Mouse (Mus musculus) midbrain, embryonic 14.5 days (tissue): ENCODE results near the gene Papola. TPM values are rescaled to one million over a fixed set of nuclear protein-coding genes. Genes with fewer than 3 reads are reported as not detected.

Source experiments
- ATAC-seq: fragments of 200-750 bp; cut with Nextera tagmentation; 2 replicates; pipeline ENCODE4 v1.8.0; 2017; ENCODE audit warnings: moderate number of reproducible peaks, moderate library complexity; ENCODE audit not compliant: low FRiP score, low TSS enrichment
- DNase-seq: peaks from one replicate; pipeline ENCODE4 v3.0.0-alpha.2; 2015
- H3K27ac ChIP-seq: fragments of 300-500 bp; sonication (generic); replicated peaks from 2 replicates; pipeline ENCODE4 v1.5.1; 2014; ENCODE audit warnings: mild to moderate bottlenecking, low read depth, low read length, moderate library complexity
- H3K27me3 ChIP-seq: fragments of 300-500 bp; sonication (generic); 2 replicates; pipeline ENCODE4 v1.6.1; 2014; ENCODE audit warnings: low read length, control low read depth, mixed read lengths; ENCODE audit not compliant: control insufficient read depth, insufficient read depth
- H3K36me3 ChIP-seq: fragments of 300-500 bp; sonication (generic); 2 replicates; pipeline ENCODE4 v1.6.1; 2014; ENCODE audit warnings: low read length, control low read depth; ENCODE audit not compliant: control insufficient read depth, insufficient read depth
- H3K4me1 ChIP-seq: fragments of 300-500 bp; sonication (generic); 2 replicates; pipeline ENCODE4 v1.6.1; 2014; ENCODE audit warnings: mild to moderate bottlenecking, antibody characterized with exemption, low read length, control low read depth; ENCODE audit not compliant: control insufficient read depth, insufficient read depth
- H3K4me2 ChIP-seq: fragments of 300-500 bp; sonication (generic); 2 replicates; pipeline ENCODE4 v1.6.1; 2014; ENCODE audit warnings: mild to moderate bottlenecking, low read length, moderate library complexity
- H3K4me3 ChIP-seq: fragments of 300-500 bp; sonication (generic); replicated peaks from 2 replicates; pipeline ENCODE4 v1.5.1; 2014; ENCODE audit warnings: low read depth, low read length
- H3K9ac ChIP-seq: fragments of 300-500 bp; sonication (generic); replicated peaks from 2 replicates; pipeline ENCODE4 v1.6.1; 2014; ENCODE audit warnings: mild to moderate bottlenecking, low read length, moderate library complexity
- H3K9me3 ChIP-seq: fragments of 300-500 bp; sonication (generic); 2 replicates; pipeline ENCODE4 v1.6.1; 2016; ENCODE audit warnings: low read length, control low read depth, mixed read lengths; ENCODE audit not compliant: control insufficient read depth
- WGBS: fragments of 180-500 bp; shearing (Covaris S2); extraction: QIAGEN DNeasy Blood & Tissue Kit; methylation state at CpG from one replicate; pipeline ENCODE4 v1.1.7; 2014; 5-methylcytosine and 5-hydroxymethylcytosine counted together
- polyA plus RNA-seq: library from polyadenylated mRNA; unstranded; fragments of >200 nt; fragmentation: Nextera tagmentation; extraction: Ambion mirVana; gene quantifications from 2 replicates; pipeline ENCODE4 v1.2.1, GENCODE M21; 2014

The Papola gene
- 148 and 169 TPM in 2 replicates for polyA plus RNA-seq

DNA sequence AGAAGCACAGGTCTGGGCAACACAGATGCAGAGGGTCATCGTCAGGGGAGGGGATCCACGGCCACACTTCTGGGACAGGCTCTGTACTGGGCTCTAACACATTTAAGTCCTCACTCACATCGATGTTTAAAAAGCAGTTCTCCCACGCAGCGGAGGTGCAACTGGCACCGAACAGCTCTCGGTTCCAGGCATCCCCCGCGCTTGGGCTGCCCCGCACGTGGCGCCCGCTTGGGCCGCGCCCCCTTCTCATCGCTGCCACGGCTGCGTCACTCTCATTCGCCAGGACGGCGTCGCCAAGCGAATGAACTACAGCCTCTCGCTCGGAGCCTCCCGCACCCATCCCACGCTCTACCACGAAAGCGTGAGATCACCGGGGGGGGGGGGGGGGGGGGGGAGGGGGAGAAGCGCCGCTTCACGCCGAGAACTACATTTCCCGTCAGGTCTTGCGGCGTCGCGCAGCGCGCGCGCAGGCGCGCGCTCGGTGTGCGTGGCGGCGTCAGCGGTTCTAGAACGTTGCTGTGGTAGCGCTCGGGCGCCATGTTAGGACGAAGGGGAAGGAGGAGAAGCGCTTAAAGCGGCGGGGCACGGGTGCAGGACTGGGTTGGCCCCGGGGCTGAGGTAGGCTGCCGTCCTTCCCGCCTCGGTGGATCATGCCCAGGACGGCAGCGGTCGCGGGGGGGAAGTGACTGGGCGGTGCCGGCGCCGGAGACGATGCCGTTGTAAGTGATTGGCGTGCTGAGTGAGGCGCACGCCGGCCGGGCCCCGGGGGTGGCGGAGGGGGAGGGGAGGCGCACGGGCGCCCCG, at the start of gene Papola:
Gene Papola (plus strand): TSS at position 499 of the 804 bp plus-strand sequence.
- DNase-seq, result peak; percentile 97
- Histone ChIP-seq H3K9ac (peak within 1 kb of the TSS; percentile 83), H3K27me3 (no peaks in the 10 kb centered on the region), H3K4me3 (peak within 1 kb of the TSS; percentile 82), H3K9me3 (no peaks in the 10 kb centered on the region), H3K4me2 (peak within 1 kb of the TSS; percentile 59), H3K27ac (peak within 1 kb of the TSS; percentile 95), H3K36me3 (no peaks in the 10 kb centered on the region), H3K4me1 (peaks cover 11% of the 10 kb centered on the region)
- peak; percentile 94 for ATAC-seq
- under 1% methylated on average over 79 of the region's 85 CpGs for WGBS

DNA sequence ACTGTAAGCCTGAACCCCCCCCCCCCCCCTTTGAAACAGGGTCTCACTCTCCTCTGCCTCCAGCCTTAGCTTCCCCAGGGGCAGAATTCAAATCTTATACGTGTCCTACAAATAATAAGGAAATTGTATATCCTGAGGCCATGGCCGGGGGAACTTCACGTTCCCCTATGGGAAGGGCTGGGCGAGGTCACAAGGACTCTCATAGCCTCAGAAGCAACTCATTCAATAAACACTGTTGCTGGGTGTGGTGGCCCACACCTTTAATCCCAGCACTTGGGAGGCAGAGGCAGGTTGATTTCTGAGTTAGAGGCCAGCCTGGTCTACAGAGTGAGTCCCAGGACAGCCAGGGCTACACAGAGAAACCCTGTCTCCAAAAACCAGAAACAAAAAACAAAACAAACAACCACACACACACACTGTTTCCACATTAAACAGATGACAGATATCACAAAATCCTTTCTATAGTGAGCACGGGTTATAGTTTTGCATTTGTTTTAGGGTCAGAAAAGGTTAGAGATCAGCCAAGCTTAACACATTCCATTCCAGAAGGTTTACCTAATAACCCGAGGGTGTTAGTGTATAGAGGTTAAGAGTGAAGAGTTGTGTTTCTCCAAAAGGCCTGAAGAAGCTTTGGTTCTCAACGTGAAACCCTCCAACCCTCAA, 49.1 kb upstream of the Papola start:
- Histone ChIP-seq H3K4me3 (no peak overlapping the region), H3K27ac (no peak overlapping the region), H3K36me3 (no peaks in the 10 kb centered on the region), H3K4me2 (no peak overlapping the region), H3K9ac (no peak overlapping the region), H3K9me3 (no peaks in the 10 kb centered on the region), H3K4me1 (no peaks in the 10 kb centered on the region), H3K27me3 (no peaks in the 10 kb centered on the region)
- no peak for DNase-seq
- ATAC-seq, result no peak
- 78% methylated on average over 7 of the region's 7 CpGs for WGBS

DNA sequence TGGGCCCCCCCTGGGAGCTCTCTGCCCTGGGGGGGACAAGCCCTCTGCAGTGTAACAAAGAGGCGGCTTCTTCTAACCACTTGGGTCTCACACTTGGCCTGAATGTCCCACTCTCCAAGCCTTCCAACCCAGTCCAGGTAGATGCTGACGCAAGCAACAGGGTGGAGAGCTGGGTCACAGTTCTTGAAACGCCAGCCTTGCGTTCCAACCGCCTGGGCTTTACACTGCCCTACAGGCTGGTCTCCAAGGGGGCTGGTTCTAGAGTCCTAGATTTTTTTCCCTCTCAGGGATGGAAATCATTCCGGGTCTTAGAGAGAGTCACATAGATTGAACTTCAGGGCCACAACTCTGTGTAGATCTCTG, 48.6 kb upstream of the Papola start:
- Histone ChIP-seq H3K36me3 (no peaks in the 10 kb centered on the region), H3K9ac (no peak overlapping the region), H3K4me1 (no peaks in the 10 kb centered on the region), H3K4me2 (no peak overlapping the region), H3K4me3 (no peak overlapping the region), H3K27ac (no peak overlapping the region), H3K9me3 (no peaks in the 10 kb centered on the region), H3K27me3 (no peaks in the 10 kb centered on the region)
- 92% methylated on average over 6 of the region's 6 CpGs for WGBS
- no peak for DNase-seq
- no peak for ATAC-seq

DNA sequence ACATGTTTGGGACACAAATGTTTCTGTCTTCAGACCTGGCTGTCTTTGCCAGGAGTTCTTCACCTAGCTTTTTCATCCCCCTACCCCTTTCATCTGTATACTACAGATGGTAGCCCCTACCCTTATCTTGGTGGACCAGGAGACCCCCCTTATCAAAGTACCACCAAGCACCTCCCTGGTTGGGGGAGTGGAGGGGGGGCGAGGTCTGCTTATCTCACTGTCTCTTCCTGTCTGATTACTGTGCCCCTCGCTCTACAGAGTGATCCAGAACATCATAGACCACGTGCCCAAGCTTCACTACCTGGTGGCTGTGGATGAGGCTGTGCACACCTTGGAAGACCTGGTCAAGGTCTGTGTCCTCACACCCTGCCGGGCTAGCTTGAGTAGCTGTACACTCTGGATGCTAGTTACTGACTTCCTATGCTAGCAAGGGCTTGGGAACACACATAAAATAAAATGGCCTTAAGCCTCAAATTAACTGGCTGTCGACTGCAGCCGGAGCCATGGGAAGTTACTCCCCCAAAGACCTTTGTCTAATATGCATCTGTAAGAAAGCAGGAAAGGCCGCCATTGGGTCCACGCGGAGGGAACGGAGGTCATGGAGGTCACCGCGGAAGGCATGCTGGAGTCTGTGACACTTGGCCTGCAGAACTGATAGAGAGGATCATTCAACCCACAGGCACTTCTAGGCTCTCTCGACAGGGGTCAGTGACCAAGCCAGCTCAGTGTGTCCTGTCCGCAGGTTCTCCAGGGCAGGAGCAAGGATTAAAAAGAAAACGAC, 46.0 kb upstream of the Papola start:
- Histone ChIP-seq H3K4me1 (no peaks in the 10 kb centered on the region), H3K9ac (no peak overlapping the region), H3K27ac (no peak overlapping the region), H3K27me3 (no peaks in the 10 kb centered on the region), H3K9me3 (no peaks in the 10 kb centered on the region), H3K4me2 (no peak overlapping the region), H3K4me3 (no peak overlapping the region), H3K36me3 (no peaks in the 10 kb centered on the region)
- ATAC-seq (no peak), DNase-seq (no peak)
- WGBS, result 77% methylated on average over 15 of the region's 15 CpGs

DNA sequence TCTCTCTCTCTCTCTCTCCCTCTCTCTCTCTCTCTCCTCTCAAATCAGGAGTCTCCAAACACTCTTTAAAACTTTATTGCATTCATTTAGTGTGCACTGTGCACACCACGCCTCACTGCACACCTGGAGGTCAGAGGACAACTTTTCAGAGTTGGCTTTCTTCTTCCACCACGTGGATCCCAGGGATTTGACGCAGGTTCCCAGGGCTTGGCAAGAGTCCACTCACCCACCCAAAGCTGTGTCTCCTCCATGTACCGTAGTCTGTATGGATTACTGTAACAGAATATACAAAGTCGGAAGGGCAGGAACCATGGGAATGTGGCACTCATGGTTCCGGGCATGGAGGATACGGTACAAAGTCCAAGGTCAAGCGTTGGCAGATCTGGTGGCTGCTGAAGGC, 44.8 kb upstream of the Papola start:
- Histone ChIP-seq H3K27ac (no peak overlapping the region), H3K9me3 (no peaks in the 10 kb centered on the region), H3K4me2 (no peak overlapping the region), H3K4me3 (no peak overlapping the region), H3K36me3 (no peaks in the 10 kb centered on the region), H3K4me1 (no peaks in the 10 kb centered on the region), H3K9ac (no peak overlapping the region), H3K27me3 (no peaks in the 10 kb centered on the region)
- ATAC-seq (no peak), DNase-seq (no peak)
- WGBS, result 89% methylated on average over 8 of the region's 8 CpGs

DNA sequence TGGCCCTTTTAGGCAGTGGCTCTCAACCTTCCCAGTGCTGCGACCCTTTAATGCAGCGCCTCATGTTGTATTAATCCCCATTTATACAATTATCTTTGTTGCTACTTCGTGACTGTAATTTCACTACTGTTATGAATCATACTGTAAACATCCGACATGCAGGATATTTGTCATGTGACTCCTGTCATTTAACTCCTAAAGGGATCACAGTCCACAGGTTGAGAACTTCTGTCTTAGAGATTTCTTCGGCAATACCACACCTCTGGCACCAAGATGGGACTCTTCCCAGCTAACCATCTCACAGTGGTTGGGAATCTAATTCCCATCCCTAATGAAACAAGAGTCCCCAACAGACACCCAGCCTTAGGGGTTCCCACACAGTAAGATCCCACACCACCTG, 36.4 kb upstream of the Papola start:
- no peak overlapping the region for H3K4me2 ChIP-seq
- H3K36me3 ChIP-seq, result no peaks in the 10 kb centered on the region
- H3K4me3 ChIP-seq, result no peak overlapping the region
- no peaks in the 10 kb centered on the region for H3K9me3 ChIP-seq
- H3K27me3 ChIP-seq, result no peaks in the 10 kb centered on the region
- H3K9ac ChIP-seq, result no peak overlapping the region
- DNase-seq (no peak), ATAC-seq (no peak)
- H3K4me1 ChIP-seq, result no peaks in the 10 kb centered on the region
- H3K27ac ChIP-seq, result no peak overlapping the region
- 89% methylated on average over 5 of the region's 5 CpGs for WGBS

DNA sequence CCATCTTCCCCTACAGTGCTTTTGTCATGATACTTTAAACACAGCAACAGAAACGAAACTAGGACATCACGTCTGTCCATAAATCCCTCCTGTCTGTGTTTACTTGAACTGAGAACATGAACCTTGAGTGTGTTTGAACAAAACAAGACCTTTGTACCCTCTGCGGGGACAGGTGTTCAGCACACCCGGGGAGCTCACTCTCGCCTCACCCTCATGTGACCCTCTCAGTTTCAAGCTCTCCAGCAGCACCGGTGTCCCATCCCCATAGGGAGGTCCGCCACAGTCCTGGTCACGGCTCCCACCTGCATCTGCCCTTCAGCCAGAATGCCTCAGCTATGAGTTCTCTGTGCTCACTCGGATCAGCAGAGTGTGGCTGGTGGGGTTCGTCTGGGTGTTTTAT, 30.7 kb upstream of the Papola start:
- H3K4me3 ChIP-seq, result no peak overlapping the region
- no peak overlapping the region for H3K4me2 ChIP-seq
- H3K9me3 ChIP-seq, result no peaks in the 10 kb centered on the region
- H3K27ac ChIP-seq, result no peak overlapping the region
- no peak overlapping the region for H3K9ac ChIP-seq
- no peak for DNase-seq
- 91% methylated on average over 10 of the region's 10 CpGs for WGBS
- H3K27me3 ChIP-seq, result no peaks in the 10 kb centered on the region
- H3K4me1 ChIP-seq, result no peaks in the 10 kb centered on the region
- no peaks in the 10 kb centered on the region for H3K36me3 ChIP-seq
- no peak for ATAC-seq

DNA sequence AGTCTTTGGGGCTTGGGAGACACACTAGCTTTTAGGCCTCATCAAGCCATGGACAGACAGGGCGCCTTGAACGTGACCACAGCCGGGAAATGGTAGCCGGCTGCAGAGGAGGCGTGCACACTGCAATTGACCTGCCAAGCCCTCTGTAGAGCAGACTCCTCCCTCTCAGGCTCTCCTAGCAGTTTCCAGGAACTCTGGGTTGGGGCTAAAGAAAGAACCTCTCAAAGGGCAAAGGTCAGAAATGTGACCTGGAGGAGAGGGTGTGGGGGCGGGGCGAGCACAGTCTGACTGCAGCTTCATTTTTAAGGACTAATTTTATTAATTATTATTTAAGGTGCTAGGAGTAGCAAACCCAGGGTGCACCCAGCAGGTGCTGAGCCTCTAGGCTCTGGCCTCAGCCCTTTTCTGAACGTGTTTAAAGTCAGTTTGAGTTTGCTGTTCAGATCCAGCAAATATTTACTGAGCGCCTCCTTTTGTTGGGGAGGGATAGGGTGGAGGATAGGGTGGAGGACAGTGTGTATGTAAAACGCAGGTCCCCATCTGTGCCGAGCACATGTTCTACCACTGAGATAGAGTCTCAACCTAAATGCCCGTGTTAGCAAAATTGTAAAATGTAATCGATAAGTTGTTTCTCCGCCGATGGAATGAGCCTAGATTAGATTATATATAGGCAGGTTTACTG, 26.5 kb upstream of the Papola start:
- no peak overlapping the region for H3K27ac ChIP-seq

More for the DNA sequence above, 26.5 kb upstream of the Papola start:
- Histone ChIP-seq H3K4me2 (no peak overlapping the region), H3K36me3 (no peaks in the 10 kb centered on the region), H3K9me3 (no peaks in the 10 kb centered on the region), H3K27me3 (no peaks in the 10 kb centered on the region), H3K9ac (no peak overlapping the region), H3K4me3 (no peak overlapping the region), H3K4me1 (no peaks in the 10 kb centered on the region)
- no peak for DNase-seq
- no peak for ATAC-seq
- 39% methylated on average over 15 of the region's 15 CpGs for WGBS
